Mouse (Mus musculus) thymus, postnatal 36 days (tissue): ENCODE measurements around the gene Flt3.
A peak's percentile ranks its signal among the peaks of the same experiment; 100 is the strongest.

Source experiments
- DNase-seq, 2 experiments: peaks; one replicate each; pipeline ENCODE4 v3.0.0; 2022; ENCODE audit warnings: mixed read lengths in 2 of 2

Gene Flt3

DNA sequence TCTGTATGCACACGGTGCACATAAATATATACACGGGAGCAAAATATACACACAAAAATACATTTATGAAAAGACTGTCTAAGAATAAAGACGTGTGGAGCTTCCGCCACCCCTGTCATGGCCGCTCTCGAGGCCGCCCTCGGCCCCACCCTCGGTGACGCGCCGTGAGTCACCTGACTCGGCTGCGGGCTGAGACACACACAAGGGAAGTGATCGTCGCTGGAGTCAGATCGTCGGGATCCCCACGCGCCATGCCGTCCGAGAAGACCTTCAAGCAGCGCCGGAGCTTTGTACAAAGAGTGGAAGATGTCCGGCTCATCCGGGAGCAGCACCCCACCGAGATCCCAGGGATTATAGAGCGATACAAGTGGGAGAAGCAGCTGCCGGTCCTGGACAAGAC lies 8.4 kb upstream of the Flt3 start:
- DNase-seq: no peak

DNA sequence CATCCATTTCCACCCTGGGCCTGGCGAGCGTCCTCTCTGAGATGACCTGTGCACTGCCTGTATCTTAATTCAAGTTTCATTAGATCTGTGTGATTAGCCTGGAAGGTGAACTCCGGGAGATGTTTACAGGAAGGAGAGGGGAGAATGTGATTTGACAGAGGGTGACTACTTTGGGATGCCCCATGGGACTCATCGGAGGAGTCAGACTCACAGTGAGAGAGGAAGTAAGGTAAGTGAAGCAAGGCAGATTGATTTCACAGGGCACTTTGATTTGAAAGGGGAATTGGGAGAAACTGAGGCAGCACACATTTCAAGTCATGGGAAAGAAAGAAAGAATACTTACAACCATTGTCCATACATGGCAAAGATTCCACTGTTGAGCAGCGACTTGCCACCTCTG lies 5.8 kb upstream of the Flt3 start:
- DNase-seq: no peak

- DNase-seq: peak; percentile 45 to 56
These were observed 2.2 kb upstream of the Flt3 start for GRCm38 (mm10) chr5:147402505-147402904.

GRCm38 (mm10) chr5:147401024-147401423 lies 735 bp upstream of the Flt3 start:
- no peak for DNase-seq

DNA sequence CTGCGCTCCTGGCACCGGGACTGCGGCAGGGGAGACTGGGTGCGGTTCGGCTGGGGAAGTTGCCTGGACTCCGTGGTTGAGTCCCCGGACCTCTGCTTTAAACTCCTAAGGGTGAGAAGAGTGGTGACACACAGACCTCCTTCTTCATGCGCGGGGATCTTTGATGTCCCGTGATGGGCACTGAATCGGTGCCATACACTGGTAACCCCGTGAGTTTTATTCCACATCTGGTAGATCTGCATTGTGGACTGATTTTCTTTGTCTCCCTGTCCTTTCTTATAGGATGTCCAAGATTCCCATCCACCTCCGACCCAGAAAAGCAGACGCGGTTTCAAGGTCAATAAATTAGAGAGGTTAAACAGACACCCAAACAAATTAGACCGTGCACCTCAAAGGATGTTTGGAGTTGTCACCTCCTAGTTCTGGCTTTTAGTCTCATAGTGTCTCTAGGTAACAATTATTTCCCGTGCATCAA lies 253 bp upstream of the Flt3 start:
- no peak for DNase-seq

DNA sequence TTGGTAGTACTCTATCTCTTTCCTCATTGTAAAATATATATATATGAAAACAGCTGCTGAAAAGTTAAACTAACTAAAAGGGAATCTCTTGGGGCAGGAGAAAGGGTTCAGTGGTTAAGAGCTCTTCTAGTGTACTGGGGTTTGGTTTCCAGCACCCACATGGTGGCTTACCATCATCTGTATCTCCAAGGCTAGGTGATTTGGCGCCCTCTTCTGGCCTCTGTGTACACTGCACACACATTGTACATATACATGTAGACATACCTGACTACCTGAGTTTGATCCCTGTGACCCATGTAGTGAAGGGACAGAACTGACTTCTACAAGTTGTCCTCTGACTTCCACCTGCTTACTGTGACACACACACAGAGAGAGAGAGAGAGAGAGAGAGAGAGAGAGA lies 5.2 kb downstream of the Flt3 start:
- DNase-seq: no peak

DNA sequence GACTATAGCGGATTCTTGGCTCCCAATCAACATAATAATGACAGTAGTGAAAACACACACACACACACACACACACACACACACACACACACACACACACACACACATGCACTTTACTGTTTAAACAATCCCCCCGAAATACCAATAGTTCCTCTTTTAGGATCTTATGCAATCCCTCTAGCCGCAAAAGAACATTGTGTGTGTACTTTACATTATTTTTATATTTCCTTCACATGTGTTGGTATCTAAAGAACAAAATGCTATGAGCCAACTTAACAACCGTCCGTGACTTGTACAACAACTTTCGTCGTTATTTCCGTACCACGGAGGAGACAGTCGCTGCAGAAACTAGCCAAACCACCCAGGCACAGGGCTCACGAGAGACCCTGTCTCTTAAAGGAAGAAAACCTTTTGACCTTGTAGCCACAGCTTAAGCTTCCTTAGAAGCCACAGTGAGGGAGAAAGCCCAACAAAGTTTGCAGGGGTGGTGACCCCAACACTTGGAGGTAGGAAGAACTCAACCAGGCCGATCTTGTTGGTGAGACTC lies 7.5 kb downstream of the Flt3 start:
- no peak for DNase-seq

GRCm38 (mm10) chr5:147390772-147391171 lies 9.5 kb downstream of the Flt3 start:
- DNase-seq: no peak

- no peak for DNase-seq
These were observed 11.2 kb downstream of the Flt3 start for GRCm38 (mm10) chr5:147389052-147389451.

DNA sequence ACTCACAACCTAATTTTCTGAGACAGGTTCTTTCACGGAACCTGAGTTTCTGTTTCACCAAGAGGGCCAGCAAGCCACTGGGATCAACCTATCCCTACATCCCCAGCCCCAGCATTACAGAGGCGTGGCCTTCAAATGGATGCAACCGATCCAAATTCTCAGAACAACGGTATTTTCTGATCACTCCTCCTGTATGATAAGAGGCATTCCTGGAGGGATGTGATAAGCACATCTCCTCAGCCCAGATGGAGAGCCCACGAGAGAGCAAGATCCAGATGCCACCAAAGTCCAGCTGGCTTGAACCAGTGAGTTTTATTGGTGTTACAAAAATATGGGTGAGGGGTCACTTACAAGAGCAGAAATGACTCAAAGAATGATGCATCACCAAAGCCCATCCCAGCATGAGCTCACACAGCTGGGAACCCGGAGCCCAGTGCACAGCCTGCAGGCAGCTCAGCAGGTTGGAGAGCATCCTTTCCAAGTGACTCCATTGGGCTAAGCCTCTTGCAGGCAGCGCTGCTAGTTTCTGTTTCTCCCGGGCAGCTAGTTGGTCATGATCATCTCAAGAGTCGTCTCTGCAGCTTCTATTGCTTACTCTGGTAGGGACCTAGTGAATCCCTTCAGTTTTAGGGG lies 11.8 kb downstream of the Flt3 start:
- no peak for DNase-seq

GRCm38 (mm10) chr5:147386865-147387264 lies 13.4 kb downstream of the Flt3 start:
- no peak for DNase-seq

GRCm38 (mm10) chr5:147381396-147381795 lies 18.9 kb downstream of the Flt3 start:
- no peak for DNase-seq

GRCm38 (mm10) chr5:147379481-147379880 lies 20.8 kb downstream of the Flt3 start:
- DNase-seq: no peak

GRCm38 (mm10) chr5:147370276-147370675 lies 30.0 kb downstream of the Flt3 start:
- DNase-seq: no peak

DNA sequence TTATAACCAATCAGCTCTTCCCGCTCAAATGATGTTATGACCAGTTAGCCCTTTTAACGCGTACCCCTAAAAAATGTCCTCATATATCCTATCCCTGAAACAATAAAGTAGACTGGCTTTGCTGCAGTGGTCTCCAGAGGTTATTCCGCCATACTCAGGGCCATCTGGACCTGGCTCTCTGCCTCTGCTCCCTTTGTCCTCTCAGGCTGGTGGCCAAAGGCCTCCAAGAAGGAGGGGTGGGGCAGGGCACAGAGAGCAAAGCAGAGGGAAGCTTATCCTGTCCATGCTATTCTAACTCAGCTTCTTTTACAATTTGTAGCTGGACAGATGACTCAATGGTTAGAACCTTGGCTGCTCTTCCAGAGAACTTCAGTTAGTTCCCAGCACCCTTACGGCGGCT lies 32.1 kb downstream of the Flt3 start:
- DNase-seq: no peak

GRCm38 (mm10) chr5:147365995-147366765 lies 34.1 kb downstream of the Flt3 start:
- DNase-seq: peak; percentile 68 to 78

- DNase-seq: peak; percentile 33 to 39
These were observed 37.2 kb downstream of the Flt3 start for GRCm38 (mm10) chr5:147363054-147363453.

GRCm38 (mm10) chr5:147358481-147358880 lies 41.8 kb downstream of the Flt3 start:
- peak; percentile 28 to 45 for DNase-seq

DNA sequence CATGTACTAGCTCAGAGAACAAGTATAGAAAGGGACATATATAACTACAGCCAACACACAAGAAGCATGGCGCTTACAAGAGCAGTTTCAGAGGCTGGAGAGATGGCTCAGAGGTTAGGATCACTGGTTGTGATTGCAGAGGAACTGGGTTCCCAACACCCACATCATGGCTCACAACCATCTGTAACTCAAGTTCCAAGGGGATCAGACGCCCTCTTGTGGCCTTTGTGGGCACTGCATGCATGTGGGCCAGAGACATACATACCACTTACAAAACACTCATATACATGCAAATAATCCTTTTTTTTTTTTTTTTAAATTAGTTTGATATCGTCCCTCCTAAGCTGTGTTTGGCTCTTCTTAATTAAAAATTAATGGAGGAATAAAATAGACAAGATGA lies 42.8 kb downstream of the Flt3 start:
- peak; percentile 54 to 60 for DNase-seq

DNA sequence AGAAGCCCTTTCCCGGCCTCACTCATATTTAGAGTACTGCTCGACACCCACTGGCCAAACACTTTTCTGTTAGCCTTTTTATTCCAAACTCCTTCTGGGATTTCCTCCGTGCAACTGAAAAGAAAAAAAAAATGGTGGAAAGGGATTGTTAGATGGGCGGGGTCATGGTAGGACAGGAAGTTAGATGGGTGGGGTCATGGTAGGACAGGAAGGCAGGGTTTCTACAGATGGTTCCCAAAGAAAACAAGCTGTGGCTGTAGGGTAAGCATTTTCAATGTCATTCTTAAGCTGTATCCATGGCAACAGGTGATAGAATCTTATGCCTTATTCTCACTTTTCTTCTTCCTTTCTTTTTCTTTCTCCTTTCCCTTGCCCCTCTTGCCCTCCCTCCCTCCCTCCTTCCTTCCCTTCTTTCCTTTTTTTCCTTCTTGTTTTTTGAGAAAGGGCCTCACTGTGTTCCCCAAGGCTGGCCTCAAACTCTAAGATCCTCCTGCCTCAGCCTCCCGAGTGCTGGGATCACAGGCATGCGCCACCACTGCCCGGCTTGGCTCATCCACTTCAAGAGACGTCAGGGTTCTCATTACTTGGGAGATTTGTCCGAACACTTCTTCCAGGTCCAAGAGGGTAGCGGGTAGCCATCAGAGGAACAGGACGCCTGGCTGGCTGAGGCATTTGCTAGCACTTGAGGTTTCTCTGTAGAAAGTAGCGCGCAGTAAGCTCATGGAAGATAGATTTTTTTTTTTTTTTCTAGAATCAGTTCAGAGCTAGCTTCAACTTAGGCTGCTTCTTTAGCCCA lies 43.8 kb downstream of the Flt3 start:
- no peak for DNase-seq

GRCm38 (mm10) chr5:147355788-147356187 lies 44.5 kb downstream of the Flt3 start:
- no peak for DNase-seq

GRCm38 (mm10) chr5:147354985-147355384 lies 45.3 kb downstream of the Flt3 start:
- no peak for DNase-seq

GRCm38 (mm10) chr5:147354161-147354780 lies 46.0 kb downstream of the Flt3 start:
- no peak for DNase-seq
